Mouse (Mus musculus) stomach, embryonic 16.5 days (tissue): ENCODE data around the gene Ptprm. TPM values are rescaled to one million over a fixed set of nuclear protein-coding genes. Genes with fewer than 3 reads are reported as not detected.

Experiments
- ATAC-seq: fragments of 200-750 bp; cut with Nextera tagmentation; 2 replicates; pipeline ENCODE4 v1.8.0; 2017; ENCODE audit warnings: moderate number of reproducible peaks, moderate TSS enrichment; ENCODE audit not compliant: insufficient read depth, low FRiP score
- H3K27ac ChIP-seq: fragments of 300-500 bp; sonication (generic); 2 replicates; pipeline ENCODE4 v1.5.1; 2014; ENCODE audit warnings: low read length
- H3K27me3 ChIP-seq: fragments of 300-500 bp; sonication (generic); 2 replicates; pipeline ENCODE4 v1.6.1; 2014; ENCODE audit warnings: low read length, control low read depth, mixed read lengths; ENCODE audit not compliant: control insufficient read depth, insufficient read depth
- H3K36me3 ChIP-seq: fragments of 300-500 bp; sonication (generic); 2 replicates; pipeline ENCODE4 v1.6.1; 2014; ENCODE audit warnings: low read length; ENCODE audit not compliant: control insufficient read depth, insufficient read depth
- H3K4me1 ChIP-seq: fragments of 300-500 bp; sonication (generic); 2 replicates; pipeline ENCODE4 v1.6.1; 2014; ENCODE audit warnings: low read length, control low read depth, mixed read lengths; ENCODE audit not compliant: control insufficient read depth, insufficient read depth
- H3K4me2 ChIP-seq: fragments of 300-500 bp; sonication (generic); 2 replicates; pipeline ENCODE4 v1.6.1; 2014; ENCODE audit warnings: low read depth, low read length, mixed read lengths
- H3K4me3 ChIP-seq: fragments of 300-500 bp; sonication (generic); replicated peaks from 2 replicates; pipeline ENCODE4 v1.5.1; 2014; ENCODE audit warnings: mild to moderate bottlenecking, low read length
- H3K9ac ChIP-seq: fragments of 300-500 bp; sonication (generic); 2 replicates; pipeline ENCODE4 v1.6.1; 2014; ENCODE audit warnings: low read length
- H3K9me3 ChIP-seq: fragments of 300-500 bp; sonication (generic); replicated peaks from 2 replicates; pipeline ENCODE4 v1.6.1; 2016; ENCODE audit warnings: low read length, control low read depth; ENCODE audit not compliant: control insufficient read depth
- WGBS: fragments of 180-500 bp; shearing (Covaris S2); extraction: QIAGEN DNeasy Blood & Tissue Kit; methylation state at CpG from one replicate; pipeline ENCODE4 v1.1.7; 2014; 5-methylcytosine and 5-hydroxymethylcytosine counted together
- polyA plus RNA-seq: library from polyadenylated mRNA; unstranded; fragments of >200 nt; fragmentation: Nextera tagmentation; extraction: Ambion mirVana; gene quantifications from 2 replicates; pipeline ENCODE4 v1.2.1, GENCODE M21; 2015

The Ptprm gene
- polyA plus RNA-seq, 1 experiment from 2014 or later = 10.8 TPM

GRCm38 (mm10) chr17:67047697-67048096 is 306.6 kb downstream of the Ptprm start:
- Histone ChIP-seq H3K9ac (no peak overlapping the region), H3K27me3 (no peaks in the 10 kb centered on the region), H3K4me2 (no peak overlapping the region), H3K4me3 (no peak overlapping the region), H3K9me3 (no peaks in the 10 kb centered on the region), H3K27ac (no peak overlapping the region), H3K36me3 (no peaks in the 10 kb centered on the region), H3K4me1 (no peaks in the 10 kb centered on the region)
- WGBS = 73% methylated on average over 4 of the region's 4 CpGs
- ATAC-seq = no peak

GRCm38 (mm10) chr17:67038558-67038957 is 315.7 kb downstream of the Ptprm start:
- Histone ChIP-seq H3K27me3 (no peaks in the 10 kb centered on the region), H3K4me2 (no peak overlapping the region), H3K4me3 (no peak overlapping the region), H3K4me1 (no peaks in the 10 kb centered on the region), H3K9me3 (no peaks in the 10 kb centered on the region), H3K27ac (no peak overlapping the region), H3K9ac (no peak overlapping the region), H3K36me3 (no peaks in the 10 kb centered on the region)
- no peak for ATAC-seq
- 73% methylated on average over 6 of the region's 6 CpGs for WGBS

DNA sequence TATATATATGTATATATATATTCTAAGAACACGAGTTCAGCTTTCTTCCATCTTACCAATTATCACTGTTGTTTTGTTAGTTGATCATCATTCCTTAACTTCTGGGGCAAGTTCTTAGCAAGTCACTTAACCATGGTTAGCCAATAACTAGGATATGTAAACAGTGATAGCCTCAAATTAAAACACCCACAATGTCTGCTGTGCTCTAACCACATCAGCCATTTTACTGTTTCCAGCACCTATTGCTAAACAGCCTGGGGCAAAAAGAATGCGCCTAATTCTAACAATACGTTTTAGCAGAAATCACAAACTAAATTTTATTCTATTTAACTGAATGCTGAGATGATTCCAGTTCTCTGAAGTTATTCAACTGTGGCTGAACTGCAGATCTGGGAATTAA is 320.7 kb downstream of the Ptprm start:
- no peak for ATAC-seq
- no peak overlapping the region for H3K9ac ChIP-seq
- no peaks in the 10 kb centered on the region for H3K9me3 ChIP-seq
- no peak overlapping the region for H3K27ac ChIP-seq
- H3K4me3 ChIP-seq = no peak overlapping the region
- H3K36me3 ChIP-seq = no peaks in the 10 kb centered on the region
- no peak overlapping the region for H3K4me2 ChIP-seq
- no peaks in the 10 kb centered on the region for H3K27me3 ChIP-seq
- WGBS = 85% methylated on average over 3 of the region's 3 CpGs
- H3K4me1 ChIP-seq = no peaks in the 10 kb centered on the region

GRCm38 (mm10) chr17:67032021-67032420 is 322.2 kb downstream of the Ptprm start:
- H3K4me1 ChIP-seq = no peaks in the 10 kb centered on the region
- no peaks in the 10 kb centered on the region for H3K36me3 ChIP-seq
- no peak overlapping the region for H3K4me2 ChIP-seq
- ATAC-seq = no peak
- H3K9me3 ChIP-seq = no peaks in the 10 kb centered on the region
- H3K27me3 ChIP-seq = no peaks in the 10 kb centered on the region
- H3K27ac ChIP-seq = no peak overlapping the region
- 57% methylated on average over 6 of the region's 6 CpGs for WGBS
- no peak overlapping the region for H3K9ac ChIP-seq
- no peak overlapping the region for H3K4me3 ChIP-seq

DNA sequence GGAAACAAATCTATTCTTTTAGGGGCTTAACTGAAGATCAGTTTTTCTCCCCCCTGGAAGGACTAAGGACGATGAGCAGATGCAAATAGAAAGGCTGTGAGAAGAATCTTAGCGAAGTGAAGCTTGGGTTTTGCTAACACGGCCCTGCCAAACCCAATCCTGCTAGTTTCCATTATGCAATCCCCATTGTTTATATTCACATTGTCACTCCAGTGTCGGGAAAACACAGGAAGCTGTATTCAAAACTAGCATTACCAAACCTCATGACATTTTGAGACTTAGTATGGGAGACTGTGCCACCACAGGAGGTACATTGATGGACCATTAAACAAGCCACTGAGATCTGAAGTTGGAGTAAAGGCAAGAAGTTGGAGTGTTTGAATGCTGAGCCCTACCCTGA is 322.9 kb downstream of the Ptprm start:
- Histone ChIP-seq H3K9ac (no peak overlapping the region), H3K4me2 (no peak overlapping the region), H3K27me3 (no peaks in the 10 kb centered on the region), H3K36me3 (no peaks in the 10 kb centered on the region), H3K4me3 (no peak overlapping the region), H3K27ac (no peak overlapping the region), H3K9me3 (no peaks in the 10 kb centered on the region), H3K4me1 (no peaks in the 10 kb centered on the region)
- no peak for ATAC-seq
- 47% methylated on average over 4 of the region's 4 CpGs for WGBS

DNA sequence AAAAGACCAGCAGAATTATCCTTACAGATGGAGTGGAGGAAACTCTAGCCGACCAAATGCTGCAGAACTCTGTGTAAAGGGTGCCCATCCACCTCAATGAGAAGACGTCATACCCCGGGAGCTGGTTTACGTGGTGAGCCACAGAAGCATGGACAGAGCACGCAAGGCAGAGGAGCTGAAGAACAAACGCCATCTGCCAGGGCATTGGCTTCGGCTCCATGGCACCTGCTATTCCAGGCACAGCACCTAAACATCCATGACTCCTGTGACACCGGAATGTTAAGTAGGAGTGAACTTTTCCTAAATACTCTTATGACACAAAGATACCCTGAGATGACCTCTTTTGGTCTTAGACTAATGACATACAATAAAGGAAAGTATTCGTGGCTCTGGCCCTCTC is 327.0 kb downstream of the Ptprm start:
- H3K36me3 ChIP-seq = no peaks in the 10 kb centered on the region
- ATAC-seq = no peak
- WGBS = 85% methylated on average over 9 of the region's 9 CpGs
- no peaks in the 10 kb centered on the region for H3K4me1 ChIP-seq
- H3K9me3 ChIP-seq = no peaks in the 10 kb centered on the region
- no peak overlapping the region for H3K9ac ChIP-seq
- H3K4me2 ChIP-seq = no peak overlapping the region
- H3K4me3 ChIP-seq = no peak overlapping the region
- no peak overlapping the region for H3K27ac ChIP-seq
- no peaks in the 10 kb centered on the region for H3K27me3 ChIP-seq

DNA sequence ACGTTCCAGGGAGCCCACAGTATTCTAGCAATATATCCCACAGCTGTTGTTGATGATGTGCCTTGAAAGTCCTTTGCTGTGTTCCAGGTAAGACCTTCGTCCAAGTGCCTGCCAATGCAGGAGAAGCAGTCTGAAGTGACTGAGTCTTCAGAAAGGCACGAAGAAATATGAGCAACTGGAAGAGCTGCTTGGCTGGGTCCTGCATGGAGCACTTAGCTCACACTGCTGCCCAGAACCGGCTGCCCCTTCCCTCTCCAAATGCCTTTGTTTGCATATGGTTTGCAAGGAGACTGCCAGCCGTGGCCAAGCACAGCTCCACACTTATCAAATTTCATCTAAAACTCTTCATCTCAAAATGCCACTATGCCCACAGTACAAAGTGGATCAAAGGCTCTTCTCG is 337.8 kb downstream of the Ptprm start:
- Histone ChIP-seq H3K4me2 (no peak overlapping the region), H3K36me3 (no peaks in the 10 kb centered on the region), H3K27me3 (no peaks in the 10 kb centered on the region), H3K9ac (no peak overlapping the region), H3K4me3 (no peak overlapping the region), H3K27ac (no peak overlapping the region), H3K4me1 (no peaks in the 10 kb centered on the region), H3K9me3 (no peaks in the 10 kb centered on the region)
- 56% methylated on average over 6 of the region's 6 CpGs for whole genome bisulfite sequencing
- no peak for ATAC-seq

DNA sequence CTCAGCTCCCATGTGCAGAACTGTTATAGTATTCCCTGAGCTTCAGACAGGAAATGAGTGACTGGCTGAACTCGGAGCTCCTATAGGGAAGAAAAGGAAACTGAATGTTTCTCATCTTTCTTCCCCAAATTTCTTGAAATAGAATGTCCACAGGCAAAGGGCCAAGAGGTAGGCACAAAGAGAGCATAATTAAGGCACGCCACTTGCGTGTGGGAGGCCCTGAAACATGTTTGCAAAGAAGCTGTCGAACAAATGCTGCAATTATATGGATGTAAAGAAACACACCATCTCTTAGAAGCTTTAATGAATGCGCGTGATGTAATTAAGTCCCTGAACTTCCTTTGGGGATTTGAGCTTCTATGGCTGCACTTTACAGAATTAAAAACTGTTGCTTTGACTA is 341.0 kb downstream of the Ptprm start:
- Histone ChIP-seq H3K4me2 (no peak overlapping the region), H3K4me3 (no peak overlapping the region), H3K9ac (no peak overlapping the region), H3K4me1 (no peaks in the 10 kb centered on the region), H3K27ac (no peak overlapping the region), H3K36me3 (no peaks in the 10 kb centered on the region), H3K27me3 (no peaks in the 10 kb centered on the region), H3K9me3 (no peaks in the 10 kb centered on the region)
- 81% methylated on average over 6 of the region's 6 CpGs for WGBS
- ATAC-seq = no peak

GRCm38 (mm10) chr17:67011836-67012583 is 342.2 kb downstream of the Ptprm start:
- no peaks in the 10 kb centered on the region for H3K9me3 ChIP-seq
- H3K27me3 ChIP-seq = no peaks in the 10 kb centered on the region
- H3K36me3 ChIP-seq = no peaks in the 10 kb centered on the region
- no peak overlapping the region for H3K27ac ChIP-seq
- no peak for ATAC-seq
- no peak overlapping the region for H3K9ac ChIP-seq
- no peak overlapping the region for H3K4me3 ChIP-seq
- no peak overlapping the region for H3K4me2 ChIP-seq
- whole genome bisulfite sequencing = 85% methylated on average over 6 of the region's 6 CpGs
- no peaks in the 10 kb centered on the region for H3K4me1 ChIP-seq
